Mouse (Mus musculus) layer of hippocampus, adult 6 months (tissue): ENCODE results near the gene Dap3. TPM values are rescaled to one million over a fixed set of nuclear protein-coding genes. Genes with fewer than 3 reads are reported as not detected.

Experiments used
- long read RNA-seq, 2 experiments: library from polyadenylated mRNA; unstranded; transcript quantifications; one replicate each; pipeline ENCODE4 v2.0.0; 2019 to 2020
- polyA plus RNA-seq: library from polyadenylated mRNA; unstranded; fragments of <200 nt; fragmentation: Nextera tagmentation; gene quantifications from 2 replicates; pipeline ENCODE4 v1.2.3, GENCODE M21; 2021

Gene Dap3
- polyA plus RNA-seq = 102 and 114 TPM in 2 replicates
- long read RNA-seq, experiment 1, full-length matches to known transcripts = 131 of 166 reads
- long read RNA-seq, experiment 1, partial matches to known transcripts = 23 of 166 reads
- long read RNA-seq, experiment 1, other reads (novel, unspliced or antisense) = 12 of 166 reads
- long read RNA-seq, experiment 2, full-length matches to known transcripts = 395 of 434 reads
- long read RNA-seq, experiment 2, partial matches to known transcripts = 2 of 434 reads
- long read RNA-seq, experiment 2, other reads (novel, unspliced or antisense) = 37 of 434 reads

GRCm38 (mm10) chr3:88950576-88951326, at the start of gene Dap3, which contains the start of gene Ash1l:
Gene Dap3 (minus strand): TSS chr3:88951181.
Gene Ash1l (plus strand): TSS chr3:88950622.

GRCm38 (mm10) chr3:88913511-88914383, 37.2 kb downstream of the Dap3 start, which contains the start of gene Msto1:
Gene Msto1 (minus strand): TSS chr3:88913999.

Other genes starting within 250 kb of the Dap3 start
- gene Rit1, start 234.3 kb downstream of the Dap3 start, polyA plus RNA-seq = 53.2 and 54.9 TPM in 2 replicates
- 274 and 343 TPM in 2 replicates for gene Syt11, start 176.0 kb downstream of the Dap3 start, polyA plus RNA-seq
- gene Gon4l, start 116.0 kb downstream of the Dap3 start, polyA plus RNA-seq = 5.6 and 6.8 TPM in 2 replicates
- 17.4 and 18.9 TPM in 2 replicates for gene Msto1, start 37.2 kb downstream of the Dap3 start, polyA plus RNA-seq
- gene Ash1l, start 559 bp downstream of the Dap3 start, polyA plus RNA-seq = 9.1 and 9.5 TPM in 2 replicates
- 40.8 and 48.7 TPM in 2 replicates for gene Rusc1, start 142.1 kb upstream of the Dap3 start, polyA plus RNA-seq
- gene Gm43738, start 149.9 kb upstream of the Dap3 start, polyA plus RNA-seq = not detected in 2 replicates
- gene Fdps, start 150.8 kb upstream of the Dap3 start, polyA plus RNA-seq = 183 TPM in 2 replicates
- 0.20 TPM in 1 of 2 replicates, not detected in the other for gene Pklr, start 185.0 kb upstream of the Dap3 start, polyA plus RNA-seq
- 1.9 and 2.1 TPM in 2 replicates for gene Hcn3, start 209.0 kb upstream of the Dap3 start, polyA plus RNA-seq
- gene Clk2, start 213.6 kb upstream of the Dap3 start, polyA plus RNA-seq = 2.3 and 2.6 TPM in 2 replicates
- 79.6 and 80.4 TPM in 2 replicates for gene Scamp3, start 226.3 kb upstream of the Dap3 start, polyA plus RNA-seq
- gene Fam189b, start 232.0 kb upstream of the Dap3 start, polyA plus RNA-seq = 7.2 and 8.7 TPM in 2 replicates